Mouse (Mus musculus) mouse trophoblast stem cell (cell line): ENCODE data around the gene Sf3a3.

Source experiments
- in situ Hi-C, 2 experiments: fragments of 300-500 bp; cut with MseI, MboI; formaldehyde crosslinking; loops; 2 replicates in 1 of 2; 3 replicates in 1 of 2; pipeline ENCODE4 v1.15.1; 2025

Gene Sf3a3

DNA sequence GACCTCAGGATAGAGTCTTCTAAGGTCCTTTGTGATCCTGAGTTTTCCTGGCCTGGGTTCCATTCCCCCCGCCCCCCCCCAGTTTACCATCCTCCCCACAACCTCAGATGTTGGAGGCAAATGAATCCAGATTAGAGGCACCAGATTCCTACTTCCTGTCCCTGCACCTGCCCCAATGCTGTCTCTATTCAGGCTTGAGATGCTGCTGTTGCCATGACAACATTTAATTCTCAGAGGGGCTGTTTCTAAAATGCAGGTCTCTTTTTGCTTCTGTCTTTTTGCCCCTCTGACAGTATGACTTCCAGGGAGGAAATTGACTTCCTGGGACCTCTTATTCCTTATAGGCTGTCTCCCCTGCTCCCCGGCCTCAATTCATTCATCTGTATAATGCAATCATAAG is 22.4 kb downstream of the Sf3a3 start:
- in situ Hi-C loops, result no loop called here

DNA sequence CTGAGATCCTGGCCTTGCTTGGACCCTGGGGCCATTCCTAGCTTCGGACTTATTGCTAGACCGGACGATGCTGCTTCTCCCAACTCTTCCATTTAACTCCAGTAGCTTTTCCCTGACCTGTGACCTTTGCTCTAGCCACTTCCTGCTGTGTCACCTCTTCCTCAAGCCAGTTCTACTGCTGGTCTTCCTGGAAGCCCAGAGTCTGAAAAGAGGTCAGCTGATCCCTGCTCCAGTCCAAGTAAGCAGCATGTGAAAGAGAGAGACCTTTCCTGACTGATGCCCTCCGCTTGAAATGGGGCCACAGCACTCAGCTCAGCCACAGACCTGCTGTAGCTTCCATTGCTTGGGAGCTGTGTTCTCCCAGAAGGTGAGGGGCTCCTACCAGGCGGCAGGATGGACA is 22.9 kb downstream of the Sf3a3 start:
- in situ Hi-C loops, result no loop called here

GRCm38 (mm10) chr4:124738013-124738412 is 23.4 kb downstream of the Sf3a3 start:
- in situ Hi-C loops, result no loop called here

DNA sequence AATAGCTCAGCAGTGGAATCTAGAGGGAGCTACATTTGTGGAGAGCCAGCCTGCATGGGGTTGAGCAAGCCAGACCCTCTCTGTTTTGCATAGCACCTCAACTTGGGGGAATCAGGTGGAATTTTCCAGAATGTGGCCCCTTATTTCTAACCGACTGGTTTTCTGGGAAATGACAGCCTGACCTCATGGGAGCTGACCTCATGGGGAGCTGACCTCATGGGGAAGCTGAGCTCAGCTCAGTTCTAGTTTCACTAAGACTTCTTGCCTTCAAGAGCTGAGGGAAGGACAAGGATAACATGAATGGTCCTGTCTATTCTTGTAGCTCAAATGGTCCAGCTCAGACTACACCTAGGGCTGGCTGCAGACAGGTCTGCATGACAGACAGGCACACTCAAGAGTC is 24.2 kb downstream of the Sf3a3 start:
- in situ Hi-C loops, result no loop called here

DNA sequence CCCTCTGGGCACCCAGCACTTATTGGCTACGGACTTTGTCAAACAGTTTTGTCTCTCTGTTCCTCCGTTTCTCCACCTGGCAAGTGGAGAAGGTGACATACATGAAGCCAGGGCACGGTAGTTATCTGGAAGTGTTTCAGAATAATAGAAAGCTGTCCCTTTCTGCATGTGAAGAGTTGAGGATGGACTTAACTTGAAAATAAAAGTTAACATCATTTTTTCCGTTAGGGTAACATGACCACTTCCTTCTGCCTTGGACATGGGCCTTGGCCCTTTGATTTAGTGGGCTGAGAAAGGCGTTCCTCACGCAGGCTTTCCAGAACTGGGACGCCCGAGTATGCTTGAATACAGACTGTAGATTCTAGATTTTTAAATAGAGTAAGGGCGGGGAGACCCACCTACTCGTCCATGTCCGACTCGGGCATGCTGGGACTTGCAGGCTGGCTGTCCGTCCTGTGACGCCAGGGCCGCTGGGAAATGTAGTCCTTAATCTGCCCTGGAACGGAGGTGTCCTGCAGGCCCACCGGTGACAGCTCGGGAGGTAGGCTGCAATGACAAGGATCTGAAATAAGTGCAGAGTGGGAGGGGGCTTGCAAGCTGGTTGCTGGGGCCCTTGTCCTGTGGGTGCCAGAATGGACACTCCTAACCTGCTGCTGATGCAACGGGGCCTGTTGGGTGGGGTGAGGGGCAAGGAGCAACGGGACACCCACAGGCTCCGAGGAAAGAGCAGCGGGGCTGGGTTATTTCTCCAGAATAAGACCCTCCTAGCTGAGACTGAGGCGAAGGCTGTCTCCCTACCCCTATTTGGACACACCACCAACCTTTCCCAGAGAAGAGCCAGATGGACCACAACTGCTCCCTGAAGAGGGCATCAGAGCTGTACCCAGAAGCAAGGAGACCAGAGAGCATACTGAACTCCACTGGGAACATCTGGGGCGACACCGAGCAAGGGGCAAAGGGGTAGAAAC is 27.1 kb downstream of the Sf3a3 start, which contains the start of gene Inpp5b:
Inpp5b (plus strand) TSS at position 475 of the 968 bp plus-strand sequence.
- in situ Hi-C loops, result no loop called here

- in situ Hi-C loops, result no loop called here
These were observed 28.3 kb downstream of the Sf3a3 start for GRCm38 (mm10) chr4:124742839-124743238.

GRCm38 (mm10) chr4:124746577-124746976 is 32.0 kb downstream of the Sf3a3 start:
- in situ Hi-C loops, result no loop called here

DNA sequence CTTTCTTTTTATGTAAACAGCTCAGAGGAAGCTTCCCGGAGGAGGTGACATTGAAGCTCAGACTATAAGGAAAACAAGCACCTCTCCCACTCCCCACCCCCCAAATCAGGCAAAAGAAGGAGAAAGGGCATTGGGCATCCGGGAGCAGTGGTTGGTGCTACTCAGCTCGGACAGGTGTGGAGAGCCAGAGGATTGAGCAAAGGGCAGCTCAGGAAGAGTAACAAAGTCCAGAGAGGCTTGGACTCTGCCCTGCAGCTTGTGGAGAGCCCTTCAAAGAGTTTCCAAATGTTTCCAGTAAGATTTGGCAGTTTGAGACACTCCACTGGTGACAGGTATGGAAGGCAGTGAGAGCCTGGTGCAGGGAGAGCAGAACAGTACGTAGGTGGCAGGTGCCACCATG is 33.3 kb downstream of the Sf3a3 start:
- in situ Hi-C loops, result no loop called here

GRCm38 (mm10) chr4:124751300-124752250 is 37.0 kb downstream of the Sf3a3 start:
- in situ Hi-C loops, result no loop called here

GRCm38 (mm10) chr4:124752281-124753199 is 38.0 kb downstream of the Sf3a3 start:
- in situ Hi-C loops, result no loop called here

DNA sequence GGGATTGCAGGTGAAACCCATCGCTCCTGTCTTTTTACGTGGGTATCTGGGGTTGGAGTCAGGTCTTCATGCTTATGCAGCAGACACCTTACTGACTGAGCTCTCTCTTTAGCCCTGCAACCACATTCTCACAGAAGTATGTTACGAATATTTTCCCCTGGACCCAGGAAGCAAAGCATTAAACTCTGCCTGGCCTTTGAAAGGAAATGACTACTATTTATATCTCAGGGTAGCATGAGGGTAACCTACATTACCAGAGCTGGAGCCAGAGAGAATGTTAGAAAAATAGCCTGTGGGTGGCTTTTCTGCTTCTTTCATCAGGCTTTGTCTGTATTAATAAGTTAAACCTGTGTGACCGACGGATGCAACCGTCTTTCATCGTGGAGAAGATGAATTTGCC is 41.0 kb downstream of the Sf3a3 start:
- in situ Hi-C loops, result no loop called here

- in situ Hi-C loops, result no loop called here
These were observed 44.8 kb downstream of the Sf3a3 start for GRCm38 (mm10) chr4:124759305-124759811.

- in situ Hi-C loops, result no loop called here
These were observed 46.6 kb downstream of the Sf3a3 start for GRCm38 (mm10) chr4:124761201-124761600.

DNA sequence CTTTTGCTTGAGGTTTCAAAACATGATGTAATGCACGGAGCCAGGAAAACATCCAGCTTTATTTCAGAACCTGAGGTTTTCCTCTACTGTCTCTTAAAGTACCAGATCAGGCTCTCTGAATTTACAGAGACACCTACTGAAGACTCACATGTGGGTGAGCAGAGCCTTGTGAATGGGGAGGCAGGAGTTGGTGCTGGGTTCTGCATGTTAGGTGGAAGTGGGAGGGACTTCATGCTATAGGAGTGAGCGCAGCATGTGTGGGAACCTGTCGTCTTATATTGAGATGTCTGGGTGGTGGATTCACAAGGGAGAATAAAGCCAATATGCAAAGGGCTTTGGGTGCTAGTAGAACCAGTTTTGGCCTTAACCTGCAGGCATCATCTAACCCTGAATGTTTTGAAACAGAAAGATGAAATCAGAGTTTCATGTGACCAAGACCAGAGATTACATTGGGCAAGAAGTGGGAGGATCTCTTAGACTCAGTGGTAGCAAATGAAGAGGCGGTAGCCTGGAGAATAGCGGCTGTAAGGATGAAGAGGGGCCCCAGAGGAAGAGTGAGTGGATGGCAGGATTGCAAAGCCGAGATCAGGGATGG is 48.4 kb downstream of the Sf3a3 start:
- in situ Hi-C loops, result no loop called here

- in situ Hi-C loops, result no loop called here
These were observed 51.4 kb downstream of the Sf3a3 start for GRCm38 (mm10) chr4:124765802-124766565.

- in situ Hi-C loops, result no loop called here
These were observed 52.0 kb downstream of the Sf3a3 start for GRCm38 (mm10) chr4:124766566-124766940.

- in situ Hi-C loops, result no loop called here
These were observed 54.5 kb downstream of the Sf3a3 start for GRCm38 (mm10) chr4:124768963-124769591.

DNA sequence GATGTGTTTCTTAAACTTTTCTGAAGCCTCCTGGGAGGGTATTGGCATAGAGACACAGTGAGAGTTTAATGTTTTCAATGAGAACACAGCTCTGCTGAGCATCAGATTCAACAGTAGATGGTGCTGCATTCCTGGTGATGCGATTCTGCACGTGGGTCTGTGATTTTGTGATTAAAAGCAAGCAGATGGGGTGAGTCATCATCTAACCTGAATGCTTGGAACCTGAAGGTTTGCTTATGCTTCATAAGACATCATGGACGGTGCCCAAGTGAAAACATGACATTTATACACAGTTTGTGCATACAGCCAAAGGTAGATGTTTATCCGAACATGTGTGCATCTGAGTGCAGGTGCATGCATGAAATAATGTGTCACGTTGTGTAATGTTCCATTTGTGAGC is 56.0 kb downstream of the Sf3a3 start:
- in situ Hi-C loops, result no loop called here

- in situ Hi-C loops, result no loop called here
These were observed 57.5 kb downstream of the Sf3a3 start for GRCm38 (mm10) chr4:124772125-124772524.
